Mouse (Mus musculus): ENCODE results near the gene Becn1.

The Becn1 gene

GRCm38 (mm10) chr11:101291231-101291630, 10.9 kb downstream of the Becn1 start:
- Histone ChIP-seq H3K27me3 (ENCODE audit: control insufficient read depth, insufficient read depth, low read length, poor library complexity, severe bottlenecking) (no peaks in the 10 kb centered on the region), H3K36me3 (ENCODE audit: control insufficient read depth, insufficient read depth, low read length, poor library complexity, severe bottlenecking) (peaks cover 11% of the 10 kb centered on the region)
- DNase-seq (ENCODE audit: low read depth, low spot score), result no peak

GRCm38 (mm10) chr11:101287306-101287705, 14.8 kb downstream of the Becn1 start:
- Histone ChIP-seq H3K27me3 (ENCODE audit: control insufficient read depth, insufficient read depth, low read length, poor library complexity, severe bottlenecking) (no peaks in the 10 kb centered on the region), H3K36me3 (ENCODE audit: control insufficient read depth, insufficient read depth, low read length, poor library complexity, severe bottlenecking) (peaks cover 7% of the 10 kb centered on the region)
- DNase-seq (ENCODE audit: low read depth, low spot score), result no peak

- peaks cover 2% of the 10 kb centered on the region; the same call in 1 of the 2 replicates for H3K36me3 ChIP-seq (ENCODE audit: control insufficient read depth, insufficient read depth, low read length, poor library complexity, severe bottlenecking)
- DNase-seq (ENCODE audit: low read depth, low spot score), result no peak
- no peaks in the 10 kb centered on the region for H3K27me3 ChIP-seq (ENCODE audit: control insufficient read depth, insufficient read depth, low read length, poor library complexity, severe bottlenecking)
Measured at GRCm38 (mm10) chr11:101283805-101284204, 18.3 kb downstream of the Becn1 start.

- Histone ChIP-seq H3K27me3 (ENCODE audit: control insufficient read depth, insufficient read depth, low read length, poor library complexity, severe bottlenecking) (no peaks in the 10 kb centered on the region), H3K36me3 (ENCODE audit: control insufficient read depth, insufficient read depth, low read length, poor library complexity, severe bottlenecking) (no peaks in the 10 kb centered on the region)
- no peak for DNase-seq (ENCODE audit: low read depth, low spot score)
Measured at GRCm38 (mm10) chr11:101282896-101283295, 19.2 kb downstream of the Becn1 start.

- no peaks in the 10 kb centered on the region for H3K36me3 ChIP-seq (ENCODE audit: control insufficient read depth, insufficient read depth, low read length, poor library complexity, severe bottlenecking)
- no peak for DNase-seq (ENCODE audit: low read depth, low spot score)
- no peaks in the 10 kb centered on the region for H3K27me3 ChIP-seq (ENCODE audit: control insufficient read depth, insufficient read depth, low read length, poor library complexity, severe bottlenecking)
Measured at GRCm38 (mm10) chr11:101280837-101281236, 21.2 kb downstream of the Becn1 start.

- H3K27me3 ChIP-seq (ENCODE audit: control insufficient read depth, insufficient read depth, low read length, poor library complexity, severe bottlenecking), result no peaks in the 10 kb centered on the region
- no peak for DNase-seq (ENCODE audit: low read depth, low spot score)
- no peaks in the 10 kb centered on the region for H3K36me3 ChIP-seq (ENCODE audit: control insufficient read depth, insufficient read depth, low read length, poor library complexity, severe bottlenecking)
Measured at GRCm38 (mm10) chr11:101279193-101279569, 22.9 kb downstream of the Becn1 start.

GRCm38 (mm10) chr11:101278223-101279192, 23.6 kb downstream of the Becn1 start, which contains the start of the genes Cntd1 and Coa3:
Gene Cntd1, plus strand, starts transcription at chr11:101279012.
Gene Coa3, minus strand, starts transcription at chr11:101279114.
- DNase-seq (ENCODE audit: low read depth, low spot score), result peak; percentile 85
- no peaks in the 10 kb centered on the region for H3K36me3 ChIP-seq (ENCODE audit: control insufficient read depth, insufficient read depth, low read length, poor library complexity, severe bottlenecking)
- H3K27me3 ChIP-seq (ENCODE audit: control insufficient read depth, insufficient read depth, low read length, poor library complexity, severe bottlenecking), result no peaks in the 10 kb centered on the region

- DNase-seq (ENCODE audit: low read depth, low spot score), result no peak
- H3K36me3 ChIP-seq (ENCODE audit: control insufficient read depth, insufficient read depth, low read length, poor library complexity, severe bottlenecking), result no peaks in the 10 kb centered on the region
- no peaks in the 10 kb centered on the region for H3K27me3 ChIP-seq (ENCODE audit: control insufficient read depth, insufficient read depth, low read length, poor library complexity, severe bottlenecking)
Measured at GRCm38 (mm10) chr11:101277381-101278222, 24.5 kb downstream of the Becn1 start.

GRCm38 (mm10) chr11:101276319-101277070, 25.6 kb downstream of the Becn1 start:
- Histone ChIP-seq H3K36me3 (ENCODE audit: control insufficient read depth, insufficient read depth, low read length, poor library complexity, severe bottlenecking) (no peaks in the 10 kb centered on the region), H3K27me3 (ENCODE audit: control insufficient read depth, insufficient read depth, low read length, poor library complexity, severe bottlenecking) (no peaks in the 10 kb centered on the region)
- DNase-seq (ENCODE audit: low read depth, low spot score), result no peak

GRCm38 (mm10) chr11:101275309-101275708, 26.8 kb downstream of the Becn1 start:
- no peak for DNase-seq (ENCODE audit: low read depth, low spot score)
- H3K27me3 ChIP-seq (ENCODE audit: control insufficient read depth, insufficient read depth, low read length, poor library complexity, severe bottlenecking), result no peaks in the 10 kb centered on the region
- no peaks in the 10 kb centered on the region for H3K36me3 ChIP-seq (ENCODE audit: control insufficient read depth, insufficient read depth, low read length, poor library complexity, severe bottlenecking)

- Histone ChIP-seq H3K36me3 (ENCODE audit: control insufficient read depth, insufficient read depth, low read length, poor library complexity, severe bottlenecking) (no peaks in the 10 kb centered on the region), H3K27me3 (ENCODE audit: control insufficient read depth, insufficient read depth, low read length, poor library complexity, severe bottlenecking) (no peaks in the 10 kb centered on the region)
Measured at GRCm38 (mm10) chr11:101272446-101272845, 29.6 kb downstream of the Becn1 start.

GRCm38 (mm10) chr11:101269577-101270116, 32.4 kb downstream of the Becn1 start:
- no peaks in the 10 kb centered on the region for H3K36me3 ChIP-seq (ENCODE audit: control insufficient read depth, insufficient read depth, low read length, poor library complexity, severe bottlenecking)
- DNase-seq (ENCODE audit: low read depth, low spot score), result no peak
- peaks cover 2% of the 10 kb centered on the region for H3K27me3 ChIP-seq (ENCODE audit: control insufficient read depth, insufficient read depth, low read length, poor library complexity, severe bottlenecking)

More at GRCm38 (mm10) chr11:101272446-101272845, 29.6 kb downstream of the Becn1 start:
- DNase-seq (ENCODE audit: low read depth, low spot score), result no peak

GRCm38 (mm10) chr11:101265906-101266305, 36.2 kb downstream of the Becn1 start:
- peaks cover 2% of the 10 kb centered on the region for H3K27me3 ChIP-seq (ENCODE audit: control insufficient read depth, insufficient read depth, low read length, poor library complexity, severe bottlenecking)
- H3K36me3 ChIP-seq (ENCODE audit: control insufficient read depth, insufficient read depth, low read length, poor library complexity, severe bottlenecking), result no peaks in the 10 kb centered on the region
- DNase-seq (ENCODE audit: low read depth, low spot score), result no peak

GRCm38 (mm10) chr11:101264954-101265471, 37.1 kb downstream of the Becn1 start:
- DNase-seq (ENCODE audit: low read depth, low spot score), result peak; percentile 38
- Histone ChIP-seq H3K36me3 (ENCODE audit: control insufficient read depth, insufficient read depth, low read length, poor library complexity, severe bottlenecking) (no peaks in the 10 kb centered on the region), H3K27me3 (ENCODE audit: control insufficient read depth, insufficient read depth, low read length, poor library complexity, severe bottlenecking) (peaks cover 3% of the 10 kb centered on the region)
